8 mouse cellular contexts compared by ENCODE assay signal in genomic region chr2:121450093-121450492, GRCm38 (mm10). TPM values are rescaled to one million over a fixed set of nuclear protein-coding genes. Genes with fewer than 3 reads are reported as not detected.
A peak's percentile ranks its signal among the peaks of the same experiment; 100 is the strongest.
DNase-seq lines count a peak whose midpoint lies in the region; ATAC-seq and TF ChIP-seq lines count a peak whose summit lies in the region.

No protein-coding gene starts in this region.

- no peaks in the 10 kb centered on the region for H3K27me3 ChIP-seq in embryonic facial prominence, embryonic 11.5 days (ENCODE audit: control insufficient read depth, insufficient read depth, low read length)
- no peaks in the 10 kb centered on the region for H3K27me3 ChIP-seq in hindbrain, embryonic 12.5 days
- no peaks in the 10 kb centered on the region for H3K27me3 ChIP-seq in small intestine, adult 2 months (ENCODE audit: control insufficient read depth, insufficient read depth, low read length)

- no peaks in the 10 kb centered on the region; the same call in 1 of the 2 replicates for H3K36me3 ChIP-seq in embryonic facial prominence, embryonic 11.5 days (replicated peaks; ENCODE audit: control insufficient read depth, insufficient read depth, low read depth, low read length)
- H3K36me3 ChIP-seq in hindbrain, embryonic 12.5 days: peaks cover 19% of the 10 kb centered on the region
- H3K36me3 ChIP-seq in small intestine, adult 2 months (ENCODE audit: control insufficient read depth, insufficient read depth, low read length): peaks cover 26% of the 10 kb centered on the region

- peak overlapping the region; percentile 95 for H3K27ac ChIP-seq in layer of hippocampus, adult 2 months
- H3K27ac ChIP-seq in embryonic facial prominence, embryonic 11.5 days (replicated peaks; ENCODE audit: low read depth, low read length): peak overlapping the region; percentile 77; the same call in 1 of the 2 replicates
- H3K27ac ChIP-seq in hindbrain, embryonic 12.5 days: peak overlapping the region; percentile 98
- H3K27ac ChIP-seq in small intestine, adult 2 months (ENCODE audit: insufficient read depth, low read depth, low read length): peak overlapping the region; percentile 93

- peak overlapping the region; percentile 100 for H3K4me3 ChIP-seq in layer of hippocampus, adult 2 months
- H3K4me3 ChIP-seq in embryonic facial prominence, embryonic 11.5 days (ENCODE audit: low read depth, low read length): peak overlapping the region; percentile 98
- H3K4me3 ChIP-seq in hindbrain, embryonic 12.5 days: peak overlapping the region; percentile 99
- peak overlapping the region; percentile 97 for H3K4me3 ChIP-seq in lung, adult 2 months (replicated peaks; ENCODE audit: extremely low read depth, low read depth, low read length)
- H3K4me3 ChIP-seq in small intestine, adult 2 months (ENCODE audit: low read depth, low read length): peak overlapping the region; percentile 99

- 5% methylated on average over 7 of the region's 7 CpGs for WGBS in embryonic facial prominence, embryonic 11.5 days
- 6% methylated on average over 7 of the region's 7 CpGs for whole genome bisulfite sequencing in hindbrain, embryonic 12.5 days
- 1% methylated on average over 7 of the region's 7 CpGs for WGBS in lung, adult 2 months
- 1% methylated on average over 7 of the region's 7 CpGs for WGBS in small intestine, adult 2 months

- ATAC-seq in embryonic facial prominence, embryonic 11.5 days (replicated peaks; ENCODE audit: insufficient number of reproducible peaks, low FRiP score, low TSS enrichment, low read depth): no peak
- ATAC-seq in hindbrain, embryonic 12.5 days (ENCODE audit: low FRiP score): no peak

- no peaks in the 10 kb centered on the region for H3K9me3 ChIP-seq in embryonic facial prominence, embryonic 11.5 days (replicated peaks; ENCODE audit: control insufficient read depth, low read length)
- no peaks in the 10 kb centered on the region for H3K9me3 ChIP-seq in hindbrain, embryonic 12.5 days (replicated peaks)

- H3K4me2 ChIP-seq in embryonic facial prominence, embryonic 11.5 days (ENCODE audit: low read depth, low read length): peak overlapping the region; percentile 65
- H3K4me2 ChIP-seq in hindbrain, embryonic 12.5 days (replicated peaks): peak overlapping the region; percentile 95

- no peaks in the 10 kb centered on the region for H3K4me1 ChIP-seq in embryonic facial prominence, embryonic 11.5 days (ENCODE audit: control insufficient read depth, insufficient read depth, low read length)
- H3K4me1 ChIP-seq in hindbrain, embryonic 12.5 days: peaks cover 23% of the 10 kb centered on the region
- no peaks in the 10 kb centered on the region; the same call in 1 of the 2 replicates for H3K4me1 ChIP-seq in lung, adult 2 months (ENCODE audit: control insufficient read depth, insufficient read depth, low read length)
- peaks cover 8% of the 10 kb centered on the region; the same call in 1 of the 2 replicates for H3K4me1 ChIP-seq in small intestine, adult 2 months (ENCODE audit: control insufficient read depth, insufficient read depth, insufficient read length, low read length)

- intact Hi-C loops in left cerebral cortex, postnatal 36 days (cut with DNase I): no loop called here

- TF ChIP-seq POLR2A in lung, adult 2 months (IDR thresholded peaks at IDR 0.05; ENCODE audit: borderline replicate concordance, extremely low read depth, low read depth, low read length): no peak
- TF ChIP-seq POLR2A in small intestine, adult 2 months (IDR thresholded peaks at IDR 0.05; ENCODE audit: low read depth, low read length): no peak; the same call in 1 of the 2 replicates

- H3K9ac ChIP-seq in embryonic facial prominence, embryonic 11.5 days (replicated peaks; ENCODE audit: low read length): peak overlapping the region; percentile 96
- peak overlapping the region; percentile 96 for H3K9ac ChIP-seq in hindbrain, embryonic 12.5 days

- TF ChIP-seq CTCF in layer of hippocampus, adult 2 months (conservative IDR thresholded peaks at IDR 0.05): no peak
- no peak for TF ChIP-seq CTCF in lung, adult 2 months (IDR thresholded peaks at IDR 0.05; ENCODE audit: insufficient read depth, low read length)
- no peak for TF ChIP-seq CTCF in small intestine, adult 2 months (IDR thresholded peaks at IDR 0.05; ENCODE audit: extremely low read depth, insufficient read length, insufficient replicate concordance, low read depth, low read length)

- no peak for DNase-seq in layer of hippocampus, adult 2 months (ENCODE audit: low spot score in 2 of 2)
- DNase-seq in layer of hippocampus, postnatal 25 days (ENCODE audit: extremely low spot score in 1 of 2, low spot score in 1 of 2): no peak
- DNase-seq in embryonic facial prominence, embryonic 11.5 days (ENCODE audit: low spot score): no peak
- DNase-seq in lung, adult 2 months: peak; percentile 35
- no peak for DNase-seq in urinary bladder, postnatal 4 days (ENCODE audit: low spot score in 2 of 2)
- DNase-seq in left cerebral cortex, postnatal 36 days (ENCODE audit: low spot score in 2 of 2): no peak

RNA-seq across cellular contexts. Expression of gene Serf2, which starts 1.1 kb away (rescaled TPM):
- 100 to 1,000 TPM; 146 to 155 TPM for total RNA-seq in layer of hippocampus, adult 2 months (2021)
- 100 to 1,000 TPM; 159 to 194 TPM for total RNA-seq in layer of hippocampus, postnatal 25 days (2021)
- polyA plus RNA-seq in embryonic facial prominence, embryonic 11.5 days (2014; fragmentation: Nextera tagmentation; extraction: Ambion mirVana): 475 and 478 TPM in 2 replicates
- 455 and 463 TPM in 2 replicates for polyA plus RNA-seq in hindbrain, embryonic 12.5 days (2016; fragmentation: Nextera tagmentation; extraction: Ambion mirVana)
- polyA plus RNA-seq in lung, adult 2 months (2012; rRNA removed): 227 and 315 TPM in 2 replicates
- polyA plus RNA-seq in small intestine, adult 2 months (2012; rRNA removed): 475 and 539 TPM in 2 replicates
- total RNA-seq in left cerebral cortex, postnatal 36 days (2021): 100 to 1,000 TPM; 171 to 191 TPM

RNA-seq across cellular contexts. Expression of gene Hypk, which starts 3.0 kb away (rescaled TPM):
- 10 to 100 TPM; 17.6 to 18.2 TPM for total RNA-seq in layer of hippocampus, adult 2 months (2021)
- 10 to 100 TPM; 24.0 to 26.6 TPM for total RNA-seq in layer of hippocampus, postnatal 25 days (2021)
- 128 and 157 TPM in 2 replicates for polyA plus RNA-seq in embryonic facial prominence, embryonic 11.5 days (2014; fragmentation: Nextera tagmentation; extraction: Ambion mirVana)
- polyA plus RNA-seq in hindbrain, embryonic 12.5 days (2016; fragmentation: Nextera tagmentation; extraction: Ambion mirVana): 115 TPM in 2 replicates
- polyA plus RNA-seq in lung, adult 2 months (2012; rRNA removed): 6.8 and 10.1 TPM in 2 replicates
- polyA plus RNA-seq in small intestine, adult 2 months (2012; rRNA removed): 1.5 and 3.3 TPM in 2 replicates
- 10 to 100 TPM; 20.3 to 22.6 TPM for total RNA-seq in left cerebral cortex, postnatal 36 days (2021)

RNA-seq across cellular contexts. Expression of gene Ell3, which starts 6.0 kb away (rescaled TPM):
- total RNA-seq in layer of hippocampus, adult 2 months (2021): not detected
- not detected for total RNA-seq in layer of hippocampus, postnatal 25 days (2021)
- 9.5 and 15.2 TPM in 2 replicates for polyA plus RNA-seq in embryonic facial prominence, embryonic 11.5 days (2014; fragmentation: Nextera tagmentation; extraction: Ambion mirVana)
- 3.3 and 5.7 TPM in 2 replicates for polyA plus RNA-seq in hindbrain, embryonic 12.5 days (2016; fragmentation: Nextera tagmentation; extraction: Ambion mirVana)
- polyA plus RNA-seq in lung, adult 2 months (2012; rRNA removed): 0.97 and 1.1 TPM in 2 replicates
- polyA plus RNA-seq in small intestine, adult 2 months (2012; rRNA removed): 1.2 and 2.7 TPM in 2 replicates
- total RNA-seq in left cerebral cortex, postnatal 36 days (2021): under 1 TPM in 1 of 2 experiments, not detected in 1; 0.20 TPM

RNA-seq across cellular contexts. Expression of gene Serinc4, which starts 6.5 kb away (rescaled TPM):
- under 1 TPM; 0.47 to 0.82 TPM for total RNA-seq in layer of hippocampus, adult 2 months (2021)
- total RNA-seq in layer of hippocampus, postnatal 25 days (2021): under 1 TPM; 0.63 to 0.64 TPM
- polyA plus RNA-seq in embryonic facial prominence, embryonic 11.5 days (2014; fragmentation: Nextera tagmentation; extraction: Ambion mirVana): 0.54 and 0.79 TPM in 2 replicates
- polyA plus RNA-seq in hindbrain, embryonic 12.5 days (2016; fragmentation: Nextera tagmentation; extraction: Ambion mirVana): 0.85 and 0.94 TPM in 2 replicates
- 0.40 and 0.66 TPM in 2 replicates for polyA plus RNA-seq in lung, adult 2 months (2012; rRNA removed)
- polyA plus RNA-seq in small intestine, adult 2 months (2012; rRNA removed): 0.06 and 0.10 TPM in 2 replicates
- total RNA-seq in left cerebral cortex, postnatal 36 days (2021): under 1 TPM; 0.27 to 0.39 TPM

RNA-seq across cellular contexts. Expression of gene Mfap1b, which starts 23.8 kb away (rescaled TPM):
- 10 to 100 TPM; 45.3 to 47.2 TPM for total RNA-seq in layer of hippocampus, adult 2 months (2021)
- total RNA-seq in layer of hippocampus, postnatal 25 days (2021): 10 to 100 TPM; 40.9 to 43.9 TPM
- polyA plus RNA-seq in embryonic facial prominence, embryonic 11.5 days (2014; fragmentation: Nextera tagmentation; extraction: Ambion mirVana): 68.2 and 74.6 TPM in 2 replicates
- polyA plus RNA-seq in hindbrain, embryonic 12.5 days (2016; fragmentation: Nextera tagmentation; extraction: Ambion mirVana): 72.4 and 75.7 TPM in 2 replicates
- 3.3 and 5.1 TPM in 2 replicates for polyA plus RNA-seq in lung, adult 2 months (2012; rRNA removed)
- 0.51 and 0.66 TPM in 2 replicates for polyA plus RNA-seq in small intestine, adult 2 months (2012; rRNA removed)
- 10 to 100 TPM; 40.1 to 42.3 TPM for total RNA-seq in left cerebral cortex, postnatal 36 days (2021)

Comparison
In these comparisons a context has a peak if more than half of its experiments do, and no peak if none do; other contexts are left out.
1. RNA of gene Hypk, which starts 3.0 kb away (polyA plus RNA-seq): 128 to 157 TPM in embryonic facial prominence, embryonic 11.5 days and 115 TPM in hindbrain, embryonic 12.5 days; 6.8 to 10.1 TPM in lung, adult 2 months and 1.5 to 3.3 TPM in small intestine, adult 2 months; every median in the first group is over 10 times any median in the second.
2. Peak in every context shown above with its lines, with median percentiles within 50 percentile points of each other: H3K27ac ChIP-seq and H3K4me3 ChIP-seq.